Mouse (Mus musculus): ENCODE measurements around the gene Serpinb1c. TPM values are rescaled to one million over a fixed set of nuclear protein-coding genes. Genes with fewer than 3 reads are reported as not detected.
"Not testable (repeated sequence)": the region's sequence is repeated elsewhere in the genome, so short reads cannot be mapped to it uniquely, and the experiment has no call there.

The Serpinb1c gene
- not detected in 2 replicates for polyA plus RNA-seq (2014; fragmentation: Nextera tagmentation; extraction: Ambion mirVana)

DNA sequence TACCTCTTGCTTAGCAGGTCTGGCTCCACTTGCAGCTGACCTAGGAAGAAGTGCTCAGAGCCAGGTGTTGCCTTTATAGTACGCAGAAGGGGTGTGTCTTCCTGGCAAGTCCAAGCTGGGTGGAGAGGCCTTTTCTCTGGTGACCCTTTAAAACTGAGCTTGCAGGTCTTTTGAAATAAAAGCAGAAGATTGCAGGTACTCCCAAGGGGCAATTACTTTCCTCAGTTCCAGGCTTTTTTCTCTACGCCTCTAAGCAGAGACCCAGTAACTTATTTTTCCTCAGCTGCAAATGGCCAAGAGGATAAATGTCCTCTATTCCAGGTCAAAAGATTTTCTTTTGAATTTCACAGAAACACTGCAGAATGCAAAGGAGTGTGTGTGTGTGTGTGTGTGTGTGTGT lies at the start of gene Serpinb1c:
Gene Serpinb1c (minus strand): TSS at position 101 of the 400 bp plus-strand sequence.
- Histone ChIP-seq H3K36me3 (ENCODE audit: control insufficient read depth, insufficient read depth, low read length) (no peaks in the 10 kb centered on the region), H3K4me2 (replicated peaks; ENCODE audit: low read depth, low read length) (no peak within 1 kb of the TSS), H3K27me3 (ENCODE audit: control insufficient read depth, insufficient read depth, low read length) (no peaks in the 10 kb centered on the region), H3K9me3 (ENCODE audit: control insufficient read depth, low read depth, low read length) (no peaks in the 10 kb centered on the region), H3K27ac (ENCODE audit: low read length) (no peak within 1 kb of the TSS), H3K9ac (replicated peaks; ENCODE audit: low read depth, low read length) (no peak within 1 kb of the TSS), H3K4me1 (ENCODE audit: control insufficient read depth, insufficient read depth, low read length) (no peaks in the 10 kb centered on the region), H3K4me3 (ENCODE audit: low read depth, low read length) (no peak within 1 kb of the TSS)
- no peak for ATAC-seq (ENCODE audit: insufficient number of reproducible peaks, insufficient read depth, low FRiP score, low read depth)
- WGBS: 70% methylated on average over 2 of the region's 2 CpGs

DNA sequence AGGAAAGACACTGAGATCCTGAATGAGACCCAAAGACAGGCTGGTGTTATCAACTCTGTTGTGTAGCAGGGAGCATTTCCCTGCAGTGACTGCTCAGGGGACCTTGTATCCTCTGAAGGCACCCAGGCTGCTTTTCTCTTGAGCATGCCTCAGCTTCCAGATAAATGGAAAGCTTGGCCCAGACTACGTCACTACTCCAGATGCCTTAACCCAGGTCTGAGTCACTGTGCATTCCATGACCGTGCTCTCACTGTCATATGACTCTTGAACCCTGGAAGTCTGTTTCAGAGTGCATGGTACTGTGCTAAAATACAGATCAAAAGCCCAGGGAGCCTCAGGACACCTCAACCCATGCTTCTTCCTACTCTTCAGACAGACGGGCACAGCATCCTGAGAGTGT lies 41.2 kb upstream of the Serpinb1c start:
- H3K4me1 ChIP-seq (ENCODE audit: control insufficient read depth, insufficient read depth, low read length); H3K4me3 ChIP-seq (ENCODE audit: low read depth, low read length); H3K9me3 ChIP-seq (ENCODE audit: control insufficient read depth, low read depth, low read length); H3K9ac ChIP-seq (replicated peaks; ENCODE audit: low read depth, low read length); H3K36me3 ChIP-seq (ENCODE audit: control insufficient read depth, insufficient read depth, low read length); H3K27me3 ChIP-seq (ENCODE audit: control insufficient read depth, insufficient read depth, low read length); H3K27ac ChIP-seq (ENCODE audit: low read length); ATAC-seq (ENCODE audit: insufficient number of reproducible peaks, insufficient read depth, low FRiP score, low read depth); H3K4me2 ChIP-seq (replicated peaks; ENCODE audit: low read depth, low read length): not testable (repeated sequence)
- 76% methylated on average over 3 of the region's 3 CpGs for WGBS

GRCm38 (mm10) chr13:32938275-32938674 lies 40.3 kb upstream of the Serpinb1c start:
- not testable (repeated sequence) for H3K9me3 ChIP-seq (ENCODE audit: control insufficient read depth, low read depth, low read length); ATAC-seq (ENCODE audit: insufficient number of reproducible peaks, insufficient read depth, low FRiP score, low read depth); H3K9ac ChIP-seq (replicated peaks; ENCODE audit: low read depth, low read length); H3K4me3 ChIP-seq (ENCODE audit: low read depth, low read length); H3K4me1 ChIP-seq (ENCODE audit: control insufficient read depth, insufficient read depth, low read length); H3K36me3 ChIP-seq (ENCODE audit: control insufficient read depth, insufficient read depth, low read length); H3K27ac ChIP-seq (ENCODE audit: low read length); H3K4me2 ChIP-seq (replicated peaks; ENCODE audit: low read depth, low read length); H3K27me3 ChIP-seq (ENCODE audit: control insufficient read depth, insufficient read depth, low read length)
- WGBS: 83% methylated on average over 4 of the region's 4 CpGs

DNA sequence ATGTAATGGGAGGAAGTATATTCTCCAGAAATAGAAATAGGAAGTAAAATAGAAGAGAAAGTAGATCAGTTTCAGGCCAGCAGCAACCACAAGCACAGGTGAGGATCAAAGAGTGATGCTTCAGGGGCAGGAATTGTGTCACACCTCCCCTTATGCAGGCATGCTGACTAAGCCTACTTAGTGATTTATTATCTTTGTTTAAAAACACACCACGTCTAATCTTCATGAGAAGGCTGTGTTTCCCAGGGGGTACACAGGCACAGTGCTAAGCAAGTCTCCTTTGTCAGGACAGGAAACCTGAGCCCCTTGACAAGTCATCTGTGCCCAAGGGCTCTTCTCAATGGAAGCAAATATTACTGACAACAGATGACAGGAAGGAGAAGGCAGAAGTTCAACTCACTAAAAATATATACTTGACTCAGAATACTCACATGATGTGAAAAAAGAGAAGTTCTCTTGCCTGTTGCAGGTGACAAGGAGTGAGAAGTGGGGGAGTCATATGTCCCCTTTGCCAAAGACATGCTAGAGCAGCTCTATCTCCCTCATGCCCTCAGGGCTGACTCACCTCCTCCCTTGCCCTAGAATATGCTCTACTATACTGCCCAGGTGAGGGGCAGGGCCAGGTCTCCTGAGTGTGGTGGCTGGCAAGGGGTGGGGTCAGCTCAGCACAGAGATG lies 36.8 kb upstream of the Serpinb1c start:
- WGBS: 11% methylated on average over 1 of the region's 1 CpGs
- no peak for ATAC-seq (ENCODE audit: insufficient number of reproducible peaks, insufficient read depth, low FRiP score, low read depth)
- no peak overlapping the region for H3K27ac ChIP-seq (ENCODE audit: low read length)
- no peaks in the 10 kb centered on the region for H3K36me3 ChIP-seq (ENCODE audit: control insufficient read depth, insufficient read depth, low read length)
- H3K4me2 ChIP-seq (replicated peaks; ENCODE audit: low read depth, low read length): no peak overlapping the region
- no peak overlapping the region for H3K4me3 ChIP-seq (ENCODE audit: low read depth, low read length)
- H3K9ac ChIP-seq (replicated peaks; ENCODE audit: low read depth, low read length): no peak overlapping the region
- H3K4me1 ChIP-seq (ENCODE audit: control insufficient read depth, insufficient read depth, low read length): no peaks in the 10 kb centered on the region
- no peaks in the 10 kb centered on the region for H3K9me3 ChIP-seq (ENCODE audit: control insufficient read depth, low read depth, low read length)
- no peaks in the 10 kb centered on the region for H3K27me3 ChIP-seq (ENCODE audit: control insufficient read depth, insufficient read depth, low read length)

DNA sequence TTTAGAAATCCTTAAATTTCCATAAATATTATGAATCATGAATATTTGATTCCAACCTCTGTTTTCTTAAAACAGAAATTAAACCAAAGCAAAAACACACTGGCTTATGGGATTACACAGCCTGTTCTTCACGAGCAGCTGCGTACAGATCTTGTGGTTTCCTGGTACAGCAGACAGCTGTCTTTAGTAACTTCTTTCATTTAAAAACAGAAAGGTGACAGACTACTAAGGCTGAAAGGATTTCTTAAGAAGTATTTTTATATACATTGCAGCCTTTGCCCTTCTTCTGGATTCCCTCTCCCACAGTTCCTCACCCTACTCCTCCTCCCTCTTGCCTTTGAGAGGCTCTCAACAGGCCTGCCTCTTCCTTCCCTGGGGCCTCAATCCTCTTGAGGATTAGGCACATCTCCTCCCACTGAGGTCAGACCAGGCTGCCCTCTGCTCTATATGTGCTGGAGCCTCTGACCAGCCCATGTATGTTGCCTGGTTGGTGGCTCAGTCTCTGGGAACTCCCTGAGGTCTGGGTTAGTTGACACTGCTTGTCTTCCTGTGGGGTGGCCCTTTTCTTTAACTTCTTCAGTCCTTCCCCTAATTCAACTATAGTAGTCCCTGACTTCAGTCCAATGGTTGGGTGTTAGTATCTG lies 31.2 kb upstream of the Serpinb1c start:
- H3K4me3 ChIP-seq (ENCODE audit: low read depth, low read length): no peak overlapping the region
- WGBS: 53% methylated on average over 2 of the region's 2 CpGs
- ATAC-seq (ENCODE audit: insufficient number of reproducible peaks, insufficient read depth, low FRiP score, low read depth): peak; percentile 38; the same call in 1 of the 2 replicates
- H3K4me1 ChIP-seq (ENCODE audit: control insufficient read depth, insufficient read depth, low read length): no peaks in the 10 kb centered on the region
- no peaks in the 10 kb centered on the region for H3K27me3 ChIP-seq (ENCODE audit: control insufficient read depth, insufficient read depth, low read length)
- no peak overlapping the region for H3K4me2 ChIP-seq (replicated peaks; ENCODE audit: low read depth, low read length)
- H3K9me3 ChIP-seq (ENCODE audit: control insufficient read depth, low read depth, low read length): no peaks in the 10 kb centered on the region
- H3K27ac ChIP-seq (ENCODE audit: low read length): 0 out of 2 replicates have a peak overlapping the region, but pooled peaks have one; percentile 0
- no peaks in the 10 kb centered on the region for H3K36me3 ChIP-seq (ENCODE audit: control insufficient read depth, insufficient read depth, low read length)
- no peak overlapping the region for H3K9ac ChIP-seq (replicated peaks; ENCODE audit: low read depth, low read length)

DNA sequence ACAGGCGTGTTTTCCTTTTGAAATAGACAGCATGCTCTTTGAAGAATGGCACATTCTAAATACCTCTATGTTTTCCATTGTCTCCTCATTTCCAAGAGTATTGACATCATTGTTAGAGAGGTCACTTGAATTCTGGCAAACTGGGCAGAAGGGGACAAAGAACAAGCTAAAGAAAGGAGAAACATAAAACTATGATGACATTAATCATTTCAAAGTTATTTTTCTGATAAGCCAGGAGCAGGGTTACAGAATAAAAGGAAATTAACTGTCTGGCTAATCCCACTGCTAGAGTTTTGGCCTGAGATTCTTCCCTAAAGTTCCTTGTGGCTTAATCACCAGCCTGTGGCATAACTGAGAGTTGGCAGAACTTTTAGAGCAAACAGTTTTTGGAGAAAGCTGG lies 29.2 kb upstream of the Serpinb1c start:
- Histone ChIP-seq H3K9me3 (ENCODE audit: control insufficient read depth, low read depth, low read length) (no peaks in the 10 kb centered on the region), H3K9ac (replicated peaks; ENCODE audit: low read depth, low read length) (no peak overlapping the region), H3K4me1 (ENCODE audit: control insufficient read depth, insufficient read depth, low read length) (no peaks in the 10 kb centered on the region), H3K4me2 (replicated peaks; ENCODE audit: low read depth, low read length) (no peak overlapping the region), H3K36me3 (ENCODE audit: control insufficient read depth, insufficient read depth, low read length) (no peaks in the 10 kb centered on the region), H3K4me3 (ENCODE audit: low read depth, low read length) (no peak overlapping the region), H3K27ac (ENCODE audit: low read length) (no peak overlapping the region), H3K27me3 (ENCODE audit: control insufficient read depth, insufficient read depth, low read length) (no peaks in the 10 kb centered on the region)
- no peak for ATAC-seq (ENCODE audit: insufficient number of reproducible peaks, insufficient read depth, low FRiP score, low read depth)
- 68% methylated on average over 1 of the region's 1 CpGs for WGBS

DNA sequence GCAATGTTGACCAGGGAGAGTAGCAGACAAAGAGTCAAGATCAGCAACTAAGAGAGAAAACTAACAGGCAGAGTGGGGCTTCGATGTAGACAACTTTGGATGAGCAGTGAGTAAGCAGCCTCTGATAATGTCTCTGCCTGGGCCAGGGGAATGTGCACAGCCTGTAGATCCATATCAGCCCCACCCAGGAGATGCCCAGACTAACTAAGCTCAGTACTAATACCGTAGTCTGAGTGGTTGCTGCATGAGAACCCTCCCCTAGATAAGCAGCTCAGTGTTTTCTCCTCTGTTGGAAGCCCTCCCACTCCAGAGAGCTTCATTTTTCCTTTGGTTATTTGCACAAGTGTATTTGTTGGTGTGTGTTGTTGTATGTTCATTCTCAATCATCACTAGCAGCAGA lies 28.6 kb upstream of the Serpinb1c start:
- no peak overlapping the region for H3K4me3 ChIP-seq (ENCODE audit: low read depth, low read length)
- H3K27ac ChIP-seq (ENCODE audit: low read length): no peak overlapping the region
- no peak overlapping the region for H3K9ac ChIP-seq (replicated peaks; ENCODE audit: low read depth, low read length)
- WGBS: 68% methylated on average over 2 of the region's 2 CpGs
- H3K27me3 ChIP-seq (ENCODE audit: control insufficient read depth, insufficient read depth, low read length): no peaks in the 10 kb centered on the region
- no peak overlapping the region for H3K4me2 ChIP-seq (replicated peaks; ENCODE audit: low read depth, low read length)
- H3K9me3 ChIP-seq (ENCODE audit: control insufficient read depth, low read depth, low read length): no peaks in the 10 kb centered on the region
- H3K36me3 ChIP-seq (ENCODE audit: control insufficient read depth, insufficient read depth, low read length): no peaks in the 10 kb centered on the region
- no peak for ATAC-seq (ENCODE audit: insufficient number of reproducible peaks, insufficient read depth, low FRiP score, low read depth)
- H3K4me1 ChIP-seq (ENCODE audit: control insufficient read depth, insufficient read depth, low read length): no peaks in the 10 kb centered on the region

DNA sequence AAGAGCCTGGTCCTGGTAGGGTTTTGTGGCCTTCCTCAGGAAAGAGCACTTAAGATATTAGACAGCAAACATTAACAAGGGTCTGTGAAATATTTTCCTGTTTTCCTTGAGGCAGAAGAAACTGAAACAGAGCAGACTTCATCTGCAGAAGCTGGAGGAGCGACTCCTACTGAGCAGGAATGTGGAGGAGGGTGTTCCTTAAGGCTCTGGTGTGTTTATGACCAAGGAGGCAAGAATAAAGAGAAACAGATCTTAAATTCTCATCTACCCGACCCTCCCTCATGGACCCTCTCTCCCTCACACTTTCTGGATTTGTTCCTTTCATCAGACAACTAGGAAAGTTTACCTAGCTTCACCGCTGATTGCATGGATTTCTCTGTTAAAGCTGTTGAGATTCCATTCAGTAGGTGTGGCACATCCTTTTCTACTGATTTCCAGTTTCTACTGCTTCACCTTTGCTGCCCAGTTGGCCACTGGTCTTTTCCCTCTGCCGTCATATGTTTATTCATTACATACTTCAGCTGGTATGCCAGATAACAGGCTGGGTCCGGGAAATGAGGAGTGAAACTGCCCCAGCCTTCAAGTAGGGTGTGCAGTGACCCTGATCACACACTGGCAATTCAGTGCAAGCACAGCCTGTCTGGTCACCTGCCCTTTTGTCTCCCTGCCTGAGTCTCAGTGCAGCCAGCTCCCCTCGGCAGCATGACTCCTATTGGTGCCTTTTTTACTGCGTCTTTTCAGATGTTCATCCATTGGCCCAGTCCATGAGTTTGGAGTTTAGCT lies 26.8 kb upstream of the Serpinb1c start:
- Histone ChIP-seq H3K4me1 (ENCODE audit: control insufficient read depth, insufficient read depth, low read length) (no peaks in the 10 kb centered on the region), H3K4me3 (ENCODE audit: low read depth, low read length) (no peak overlapping the region), H3K9me3 (ENCODE audit: control insufficient read depth, low read depth, low read length) (no peaks in the 10 kb centered on the region), H3K36me3 (ENCODE audit: control insufficient read depth, insufficient read depth, low read length) (no peaks in the 10 kb centered on the region), H3K27me3 (ENCODE audit: control insufficient read depth, insufficient read depth, low read length) (no peaks in the 10 kb centered on the region), H3K4me2 (replicated peaks; ENCODE audit: low read depth, low read length) (no peak overlapping the region), H3K27ac (ENCODE audit: low read length) (peak overlapping the region; percentile 15; the same call in 1 of the 2 replicates), H3K9ac (replicated peaks; ENCODE audit: low read depth, low read length) (no peak overlapping the region)
- 33% methylated on average over 7 of the region's 7 CpGs for WGBS
- peak; percentile 91 for ATAC-seq (ENCODE audit: insufficient number of reproducible peaks, insufficient read depth, low FRiP score, low read depth)
